Mouse (Mus musculus) intestine, embryonic 15.5 days (tissue): ENCODE data around the gene Hist2h3b. TPM values are rescaled to one million over a fixed set of nuclear protein-coding genes. Genes with fewer than 3 reads are reported as not detected.
"Not testable (repeated sequence)": the region's sequence is repeated elsewhere in the genome, so short reads cannot be mapped to it uniquely, and the experiment has no call there.

Experiments
- ATAC-seq: fragments of 200-750 bp; cut with Nextera tagmentation; 2 replicates; pipeline ENCODE4 v1.8.0; 2017; ENCODE audit warnings: moderate TSS enrichment, moderate library complexity
- H3K27ac ChIP-seq: fragments of 300-500 bp; sonication (generic); 2 replicates; pipeline ENCODE4 v1.5.1; 2015; ENCODE audit warnings: mild to moderate bottlenecking, inconsistent platforms
- H3K27me3 ChIP-seq: fragments of 300-500 bp; sonication (generic); replicated peaks from 2 replicates; pipeline ENCODE4 v1.6.1; 2015; ENCODE audit warnings: inconsistent platforms
- H3K36me3 ChIP-seq: fragments of 300-500 bp; sonication (generic); 2 replicates; pipeline ENCODE4 v1.6.1; 2015; ENCODE audit warnings: inconsistent platforms
- H3K4me1 ChIP-seq: fragments of 300-500 bp; sonication (generic); replicated peaks from 2 replicates; pipeline ENCODE4 v1.6.1; 2015; ENCODE audit warnings: inconsistent platforms
- H3K4me2 ChIP-seq: fragments of 300-500 bp; sonication (generic); replicated peaks from 2 replicates; pipeline ENCODE4 v1.6.1; 2015; ENCODE audit warnings: mild to moderate bottlenecking, inconsistent platforms
- H3K4me3 ChIP-seq: fragments of 300-500 bp; sonication (generic); replicated peaks from 2 replicates; pipeline ENCODE4 v1.5.1; 2015; ENCODE audit warnings: inconsistent platforms
- H3K9ac ChIP-seq: fragments of 300-500 bp; sonication (generic); 2 replicates; pipeline ENCODE4 v1.6.1; 2015; ENCODE audit warnings: inconsistent platforms
- H3K9me3 ChIP-seq: fragments of 300-500 bp; sonication (generic); 2 replicates; pipeline ENCODE4 v1.6.1; 2016; ENCODE audit warnings: inconsistent platforms
- WGBS: fragments of 180-500 bp; shearing (Covaris S2); methylation state at CpG from one replicate; pipeline ENCODE4 v1.1.7; 2015; 5-methylcytosine and 5-hydroxymethylcytosine counted together
- polyA plus RNA-seq: library from polyadenylated mRNA; unstranded; fragments of >200 nt; fragmentation: Nextera tagmentation; extraction: Ambion mirVana; gene quantifications from 2 replicates; pipeline ENCODE4 v1.2.1, GENCODE M21; 2015

The Hist2h3b gene
- polyA plus RNA-seq, 1 experiment from 2014 or later: 61.1 TPM

- peaks cover 5% of the 10 kb centered on the region; the same call in 1 of the 2 replicates for H3K4me1 ChIP-seq
- H3K4me3 ChIP-seq: peak within 1 kb of the TSS; percentile 50
- peak within 1 kb of the TSS; percentile 95 for H3K27ac ChIP-seq
- no peaks in the 10 kb centered on the region for H3K9me3 ChIP-seq
- ATAC-seq: peak; percentile 95
- no peaks in the 10 kb centered on the region for H3K36me3 ChIP-seq
- H3K9ac ChIP-seq: peak within 1 kb of the TSS; percentile 51
- H3K4me2 ChIP-seq: peak within 1 kb of the TSS; percentile 79
- under 1% methylated on average over 45 of the region's 45 CpGs for WGBS
- no peaks in the 10 kb centered on the region for H3K27me3 ChIP-seq
Observed at GRCm38 (mm10) chr3:96269511-96270474, 1.3 kb downstream of the Hist2h3b start, which contains the start of gene Hist2h2bb. Gene Hist2h2bb, plus strand, starts transcription at chr3:96269752.

- Histone ChIP-seq H3K27ac (no peak overlapping the region), H3K9me3 (no peaks in the 10 kb centered on the region), H3K4me1 (peaks cover 3% of the 10 kb centered on the region; the same call in 1 of the 2 replicates), H3K4me2 (no peak overlapping the region), H3K27me3 (no peaks in the 10 kb centered on the region), H3K9ac (no peak overlapping the region), H3K36me3 (no peaks in the 10 kb centered on the region), H3K4me3 (no peak overlapping the region)
- no peak for ATAC-seq
- WGBS: 88% methylated on average over 17 of the region's 17 CpGs
Observed at GRCm38 (mm10) chr3:96273591-96274465, 5.4 kb downstream of the Hist2h3b start.

- H3K36me3 ChIP-seq: no peaks in the 10 kb centered on the region
- H3K4me2 ChIP-seq: peak overlapping the region; percentile 93
- peaks cover 3% of the 10 kb centered on the region; the same call in 1 of the 2 replicates for H3K4me1 ChIP-seq
- no peaks in the 10 kb centered on the region for H3K9me3 ChIP-seq
- WGBS: 19% methylated on average over 8 of the region's 8 CpGs
- peak overlapping the region; percentile 72; the same call in 1 of the 2 replicates for H3K27ac ChIP-seq
- H3K9ac ChIP-seq: peak overlapping the region; percentile 67
- peak overlapping the region; percentile 48 for H3K4me3 ChIP-seq
- no peaks in the 10 kb centered on the region for H3K27me3 ChIP-seq
- peak; percentile 57 for ATAC-seq
Observed at GRCm38 (mm10) chr3:96277428-96277799, 9.0 kb downstream of the Hist2h3b start.

- H3K27ac ChIP-seq: peak overlapping the region; percentile 72
- under 1% methylated on average over 49 of the region's 49 CpGs for whole genome bisulfite sequencing
- peak; percentile 96 for ATAC-seq
- H3K27me3 ChIP-seq: no peaks in the 10 kb centered on the region; the same call in 1 of the 2 replicates
- peaks cover 3% of the 10 kb centered on the region; the same call in 1 of the 2 replicates for H3K4me1 ChIP-seq
- peak overlapping the region; percentile 93 for H3K4me2 ChIP-seq
- peak overlapping the region; percentile 48 for H3K4me3 ChIP-seq
- no peaks in the 10 kb centered on the region for H3K9me3 ChIP-seq
- H3K9ac ChIP-seq: peak overlapping the region; percentile 67
- no peaks in the 10 kb centered on the region for H3K36me3 ChIP-seq
Observed at GRCm38 (mm10) chr3:96277800-96278624, 9.6 kb downstream of the Hist2h3b start.

GRCm38 (mm10) chr3:96280660-96281059, 12.2 kb downstream of the Hist2h3b start:
- no peak overlapping the region for H3K9ac ChIP-seq
- no peaks in the 10 kb centered on the region for H3K36me3 ChIP-seq
- H3K4me3 ChIP-seq: no peak overlapping the region
- ATAC-seq: no peak
- H3K27me3 ChIP-seq: no peaks in the 10 kb centered on the region; the same call in none of the 2 replicates
- H3K27ac ChIP-seq: no peak overlapping the region
- peaks cover 3% of the 10 kb centered on the region; the same call in 1 of the 2 replicates for H3K4me1 ChIP-seq
- no peaks in the 10 kb centered on the region for H3K9me3 ChIP-seq
- 60% methylated on average over 6 of the region's 6 CpGs for WGBS
- no peak overlapping the region for H3K4me2 ChIP-seq

- H3K4me3 ChIP-seq: no peak overlapping the region
- no peaks in the 10 kb centered on the region for H3K4me1 ChIP-seq
- no peak overlapping the region for H3K9ac ChIP-seq
- no peaks in the 10 kb centered on the region for H3K36me3 ChIP-seq
- no peak for ATAC-seq
- WGBS: 15% methylated on average over 4 of the region's 4 CpGs
- no peak overlapping the region for H3K27ac ChIP-seq
- no peaks in the 10 kb centered on the region; the same call in none of the 2 replicates for H3K27me3 ChIP-seq
- 0 out of 2 replicates have a peak overlapping the region, but pooled peaks have one; percentile 28 for H3K4me2 ChIP-seq
- H3K9me3 ChIP-seq: no peaks in the 10 kb centered on the region
Observed at GRCm38 (mm10) chr3:96284457-96284856, 16.0 kb downstream of the Hist2h3b start.

- H3K27ac ChIP-seq, H3K9ac ChIP-seq, H3K4me3 ChIP-seq, H3K36me3 ChIP-seq, H3K9me3 ChIP-seq, ATAC-seq, H3K27me3 ChIP-seq, H3K4me2 ChIP-seq, H3K4me1 ChIP-seq: not testable (repeated sequence)
- WGBS: 89% methylated on average over 11 of the region's 11 CpGs
Observed at GRCm38 (mm10) chr3:96287334-96287733, 18.9 kb downstream of the Hist2h3b start.

- no peak overlapping the region for H3K4me3 ChIP-seq
- H3K9ac ChIP-seq: no peak overlapping the region
- H3K9me3 ChIP-seq: no peaks in the 10 kb centered on the region
- H3K27ac ChIP-seq: no peak overlapping the region
- WGBS: 66% methylated on average over 3 of the region's 3 CpGs
- H3K4me2 ChIP-seq: no peak overlapping the region
- no peaks in the 10 kb centered on the region for H3K36me3 ChIP-seq
- H3K27me3 ChIP-seq: no peaks in the 10 kb centered on the region; the same call in 1 of the 2 replicates
- no peaks in the 10 kb centered on the region for H3K4me1 ChIP-seq
- no peak for ATAC-seq
Observed at GRCm38 (mm10) chr3:96289201-96289600, 20.7 kb downstream of the Hist2h3b start.

- H3K36me3 ChIP-seq, H3K4me1 ChIP-seq, ATAC-seq, H3K27ac ChIP-seq, H3K4me2 ChIP-seq, H3K27me3 ChIP-seq, H3K9ac ChIP-seq, H3K4me3 ChIP-seq, H3K9me3 ChIP-seq: not testable (repeated sequence)
- WGBS: 96% methylated on average over 3 of the region's 3 CpGs
Observed at GRCm38 (mm10) chr3:96290727-96291126, 22.3 kb downstream of the Hist2h3b start.

GRCm38 (mm10) chr3:96292641-96293040, 24.2 kb downstream of the Hist2h3b start:
- Histone ChIP-seq H3K9me3 (no peaks in the 10 kb centered on the region), H3K36me3 (no peaks in the 10 kb centered on the region), H3K4me2 (no peak overlapping the region), H3K4me1 (no peaks in the 10 kb centered on the region), H3K4me3 (no peak overlapping the region), H3K27me3 (no peaks in the 10 kb centered on the region), H3K9ac (no peak overlapping the region), H3K27ac (no peak overlapping the region)
- ATAC-seq: no peak
- 63% methylated on average over 6 of the region's 6 CpGs for WGBS

GRCm38 (mm10) chr3:96293368-96293767, 24.9 kb downstream of the Hist2h3b start:
- Histone ChIP-seq H3K27ac (no peak overlapping the region), H3K4me2 (no peak overlapping the region), H3K4me1 (no peaks in the 10 kb centered on the region), H3K4me3 (no peak overlapping the region), H3K9me3 (no peaks in the 10 kb centered on the region), H3K9ac (no peak overlapping the region), H3K36me3 (no peaks in the 10 kb centered on the region), H3K27me3 (no peaks in the 10 kb centered on the region)
- no peak for ATAC-seq
- WGBS: 59% methylated on average over 5 of the region's 5 CpGs
